Mouse (Mus musculus): ENCODE results near the gene Enc1.

- no peak for TF ChIP-seq MAFK (IDR thresholded peaks at IDR 0.05; ENCODE audit: insufficient read depth, low read depth, low read length)
- no peak for TF ChIP-seq ZC3H11A (IDR thresholded peaks at IDR 0.05; ENCODE audit: borderline replicate concordance, low read depth, low read length)
- no peak for TF ChIP-seq CHD2 (IDR thresholded peaks at IDR 0.05; ENCODE audit: low read depth, low read length)
Measured at GRCm38 (mm10) chr13:97196186-97196924, 44.5 kb upstream of the Enc1 start.

All from ES-E14 (cell line).